Mouse (Mus musculus) small intestine, adult 2 months (tissue): ENCODE measurements around the gene Megf11.

ENCODE experiments used
- CTCF ChIP-seq: fragments of 200-500 bp; IDR thresholded peaks from 2 replicates; pipeline ENCODE4 v1.5.1; 2012; ENCODE audit warnings: low read depth, mild to moderate bottlenecking, control low read depth, inconsistent platforms, low read length, moderate library complexity, mixed read lengths; ENCODE audit not compliant: insufficient replicate concordance, insufficient read length; ENCODE audit errors: extremely low read depth
- POLR2A ChIP-seq: fragments of 200-500 bp; IDR thresholded peaks from 2 replicates; pipeline ENCODE4 v1.6.1; 2012; ENCODE audit warnings: low read depth, mild to moderate bottlenecking, control low read depth, inconsistent platforms, low read length, moderate library complexity

DNA sequence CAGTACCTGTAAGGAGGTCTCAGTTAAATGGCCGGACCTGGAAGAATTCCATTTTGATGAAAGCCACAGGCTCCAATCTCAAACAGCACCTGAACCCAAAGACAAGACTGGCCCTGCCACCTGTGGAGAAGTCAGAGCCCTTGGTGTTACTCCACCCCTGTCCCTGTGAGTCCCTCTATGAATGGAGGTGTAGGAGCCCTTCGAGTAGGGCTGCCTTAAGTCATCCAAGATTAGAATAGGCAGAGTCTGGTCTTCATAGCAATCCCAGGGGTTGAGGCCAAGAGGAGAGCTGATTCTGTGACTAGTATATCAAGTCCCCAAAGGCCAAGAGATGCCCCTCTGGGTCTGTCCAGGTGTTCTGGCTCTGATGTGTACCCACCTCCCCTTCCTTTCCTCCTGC lies 305.3 kb downstream of the Megf11 start:
- TF ChIP-seq POLR2A = no peak
- TF ChIP-seq CTCF = no peak
